Mouse (Mus musculus) yolk sac, embryonic 10.5 days (tissue): ENCODE data around the gene Olfr591.
"Not testable (repeated sequence)": the region's sequence is repeated elsewhere in the genome, so short reads cannot be mapped to it uniquely, and the experiment has no call there.

Experiments
- DNase-seq: peaks from one replicate; pipeline ENCODE4 v3.0.0-alpha.2; 2017; ENCODE audit warnings: low spot score

Gene Olfr591

DNA sequence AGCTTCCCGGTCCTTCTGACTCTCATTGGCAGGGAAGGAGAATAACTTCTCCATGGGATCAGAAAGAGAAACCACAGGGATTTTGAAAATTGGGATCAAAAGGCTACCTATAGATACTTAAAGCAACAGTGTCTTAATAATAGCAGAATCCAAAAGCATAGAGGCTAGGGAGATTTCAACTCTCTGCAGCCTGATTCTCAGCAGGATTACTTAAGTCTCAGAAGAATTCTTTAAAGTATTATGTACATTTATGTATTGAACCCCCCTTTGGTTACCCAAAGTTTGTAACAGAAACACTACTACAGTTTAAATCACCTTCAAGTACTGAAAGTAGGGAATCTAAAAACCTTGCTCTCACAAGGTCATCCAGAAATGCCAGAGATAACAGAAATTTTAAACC, at the start of gene Olfr591:
Gene Olfr591, minus strand, starts transcription at position 101 of the 400 bp plus-strand sequence.
- DNase-seq, result no peak

DNA sequence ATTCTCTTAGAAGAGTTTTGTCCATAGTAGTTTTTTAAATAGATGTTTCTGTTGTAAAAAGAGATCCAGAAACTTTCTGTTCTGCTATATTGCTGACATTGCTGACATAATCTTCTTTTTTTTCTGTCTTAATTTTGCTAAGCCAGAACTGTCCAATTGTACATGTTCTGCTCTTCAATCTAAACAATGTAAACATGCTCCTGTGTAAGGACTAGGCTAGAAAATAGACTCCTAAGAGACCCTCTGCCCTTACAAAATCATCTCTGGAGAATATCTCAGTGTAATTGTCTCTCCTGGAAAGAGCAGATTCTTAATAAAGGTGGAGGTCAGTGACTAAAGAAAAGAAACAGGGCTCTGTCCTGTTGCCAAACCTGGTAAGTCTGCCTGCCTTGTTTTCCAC, 38.6 kb upstream of the Olfr591 start, which contains the start of gene Olfr594:
Gene Olfr594, plus strand, starts transcription at position 301 of the 400 bp plus-strand sequence.
- no peak for DNase-seq

DNA sequence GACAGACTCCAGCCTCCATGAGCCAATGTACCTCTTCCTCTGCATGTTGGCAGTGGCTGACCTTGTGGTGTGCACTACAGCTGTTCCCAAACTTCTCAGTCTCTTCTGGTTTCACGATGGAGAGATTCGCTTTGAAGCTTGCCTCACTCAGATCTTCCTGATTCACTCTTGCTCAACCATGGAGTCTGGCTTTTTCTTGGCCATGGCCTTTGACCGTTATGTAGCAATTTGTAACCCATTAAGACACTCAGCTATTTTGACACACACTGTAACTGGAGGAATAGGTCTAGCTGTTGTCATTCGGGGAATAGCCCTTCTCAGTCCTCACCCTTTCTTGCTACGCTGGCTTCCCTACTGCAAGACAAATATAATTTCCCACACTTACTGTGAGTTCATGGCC, 33.9 kb upstream of the Olfr591 start:
- not testable (repeated sequence) for DNase-seq

- no peak for DNase-seq
Observed at GRCm38 (mm10) chr7:103211562-103211961, 33.4 kb upstream of the Olfr591 start, which contains the start of gene Olfr593. TSS of gene Olfr593 (plus strand) at chr7:103211862.

DNA sequence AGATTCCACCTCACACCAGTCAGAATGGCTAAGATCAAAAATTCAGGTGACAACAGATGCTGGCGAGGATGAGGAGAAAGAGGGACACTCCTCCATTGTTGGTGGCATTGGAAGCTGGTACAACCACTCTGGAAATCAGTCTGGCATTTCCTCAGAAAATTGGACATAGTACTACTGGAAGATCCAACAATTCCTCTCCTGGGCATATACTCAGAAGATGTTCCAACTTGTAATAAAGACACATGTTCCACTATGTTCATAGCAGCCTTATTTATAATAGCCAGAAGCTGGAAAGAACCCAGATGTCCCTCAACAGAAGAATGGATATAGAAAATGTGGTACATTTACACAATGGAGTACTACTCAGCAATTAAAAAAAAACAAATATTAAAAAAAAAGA, 6.4 kb upstream of the Olfr591 start, which contains the start of gene Olfr592:
Gene Olfr592, plus strand, starts transcription at position 301 of the 400 bp plus-strand sequence.
- DNase-seq, result not testable (repeated sequence)

GRCm38 (mm10) chr7:103169697-103170096, 8.4 kb downstream of the Olfr591 start:
- no peak for DNase-seq

- no peak for DNase-seq
Observed at GRCm38 (mm10) chr7:103156256-103156655, 21.9 kb downstream of the Olfr591 start, which contains the start of gene Olfr589. TSS of gene Olfr589 (minus strand) at chr7:103156356.

- no peak for DNase-seq
Observed at GRCm38 (mm10) chr7:103140579-103140978, 37.6 kb downstream of the Olfr591 start, which contains the start of gene Olfr588-ps1. TSS of gene Olfr588-ps1 (plus strand) at chr7:103140879.

DNA sequence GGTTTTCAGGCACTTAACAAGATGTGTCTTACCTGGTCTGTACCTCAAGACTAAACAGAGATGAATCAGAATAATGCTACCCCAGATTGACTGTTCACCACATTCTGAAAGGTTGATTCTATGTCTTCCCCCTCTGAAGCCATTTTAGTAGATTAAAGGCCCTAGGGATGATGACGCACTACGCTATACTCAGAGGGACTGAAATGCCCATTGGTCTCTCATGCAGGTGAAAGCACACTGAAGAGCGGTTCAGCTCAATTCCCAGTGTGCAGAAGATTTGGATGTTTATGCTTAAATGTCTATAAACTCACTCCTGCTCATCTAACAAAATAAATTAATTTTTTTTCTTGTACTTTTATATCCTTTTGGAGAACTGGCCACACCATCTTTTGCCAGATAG, 52.6 kb downstream of the Olfr591 start, which contains the start of gene Olfr586:
Gene Olfr586, minus strand, starts transcription at position 101 of the 400 bp plus-strand sequence.
- DNase-seq, result no peak

DNA sequence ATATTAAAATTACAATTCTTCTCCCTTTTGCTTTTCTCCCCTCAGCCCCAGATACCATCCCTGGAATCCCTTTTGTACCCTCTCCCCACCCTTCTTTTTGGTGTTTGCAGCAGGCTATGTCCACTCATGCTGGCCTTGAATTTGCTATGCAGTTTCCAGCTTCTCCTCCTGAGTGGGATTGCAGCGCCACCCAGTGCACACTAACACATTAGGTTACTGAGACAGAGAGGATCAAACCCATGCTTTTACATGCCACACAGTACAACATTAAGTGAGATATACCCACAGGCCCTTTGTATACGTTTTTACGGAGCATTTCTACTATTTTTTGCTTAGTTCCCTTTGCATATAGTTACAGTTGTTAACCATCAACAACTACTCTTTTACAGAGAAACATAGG, 58.7 kb downstream of the Olfr591 start:
- no peak for DNase-seq
